Mouse (Mus musculus) olfactory bulb, adult 2 months (tissue): ENCODE results near the gene Cpm. TPM values are rescaled to one million over a fixed set of nuclear protein-coding genes. Genes with fewer than 3 reads are reported as not detected.

Experiments
- H3K27ac ChIP-seq: fragments of 200-500 bp; 2 replicates; pipeline ENCODE4 v1.5.1; 2012; ENCODE audit warnings: low read depth, low read length; ENCODE audit not compliant: insufficient read depth
- H3K4me1 ChIP-seq: fragments of 200-500 bp; 2 replicates; pipeline ENCODE4 v1.6.1; 2012; ENCODE audit warnings: low read length; ENCODE audit not compliant: control insufficient read depth, insufficient read depth
- H3K4me3 ChIP-seq: fragments of 200-500 bp; 2 replicates; pipeline ENCODE4 v1.5.1; 2012; ENCODE audit warnings: mild to moderate bottlenecking, low read depth, low read length, moderate library complexity; ENCODE audit not compliant: insufficient read depth
- CTCF ChIP-seq: fragments of 200-500 bp; IDR thresholded peaks from 2 replicates; pipeline ENCODE4 v1.5.1; 2012; ENCODE audit warnings: low read depth, mild to moderate bottlenecking, low read length, moderate library complexity; ENCODE audit not compliant: insufficient read depth
- POLR2A ChIP-seq: fragments of 200-500 bp; IDR thresholded peaks from 2 replicates; pipeline ENCODE4 v1.6.1; 2012; ENCODE audit warnings: mild to moderate bottlenecking, low read depth, low read length, moderate library complexity; ENCODE audit not compliant: insufficient read depth
- WGBS: fragments of 180-500 bp; shearing (Covaris S2); methylation state at CpG from one replicate; pipeline ENCODE4 v1.1.7; 2018; 5-methylcytosine and 5-hydroxymethylcytosine counted together
- polyA plus RNA-seq: library from polyadenylated mRNA; stranded (reverse); fragments of >200 nt; gene quantifications from 2 replicates; pipeline ENCODE4 v1.2.4, GENCODE M21; 2012; ENCODE audit warnings: low replicate concordance; ENCODE audit not compliant: missing spikeins, insufficient read depth, insufficient read length

The Cpm gene
- polyA plus RNA-seq, 1 experiment: not detected

- WGBS: 97% methylated on average over 28 of the region's 28 CpGs
Measured at GRCm38 (mm10) chr10:117667663-117668507, 38.6 kb downstream of the Cpm start.

GRCm38 (mm10) chr10:117668546-117669300, 39.4 kb downstream of the Cpm start:
- TF ChIP-seq POLR2A (no peak), CTCF (no peak)
- 94% methylated on average over 10 of the region's 10 CpGs for WGBS
- H3K4me3 ChIP-seq: no peak overlapping the region
- no peak overlapping the region for H3K27ac ChIP-seq
- H3K4me1 ChIP-seq: 0 out of 2 replicates have a peak, but pooled peaks cover 3% of the 10 kb centered on the region

More at GRCm38 (mm10) chr10:117667663-117668507, 38.6 kb downstream of the Cpm start:
- Histone ChIP-seq H3K4me1 (0 out of 2 replicates have a peak, but pooled peaks cover 3% of the 10 kb centered on the region), H3K4me3 (no peak overlapping the region), H3K27ac (no peak overlapping the region)
- TF ChIP-seq CTCF: no peak
- TF ChIP-seq POLR2A: no peak

GRCm38 (mm10) chr10:117669449-117670090, 40.3 kb downstream of the Cpm start:
- no peak overlapping the region for H3K27ac ChIP-seq
- 67% methylated on average over 10 of the region's 10 CpGs for WGBS
- no peak overlapping the region for H3K4me3 ChIP-seq
- TF ChIP-seq CTCF: no peak
- TF ChIP-seq POLR2A: no peak
- 0 out of 2 replicates have a peak, but pooled peaks cover 3% of the 10 kb centered on the region for H3K4me1 ChIP-seq

- 0 out of 2 replicates have a peak, but pooled peaks cover 4% of the 10 kb centered on the region for H3K4me1 ChIP-seq
- 86% methylated on average over 3 of the region's 3 CpGs for WGBS
- no peak overlapping the region for H3K27ac ChIP-seq
- no peak for TF ChIP-seq POLR2A
- no peak for TF ChIP-seq CTCF
- no peak overlapping the region for H3K4me3 ChIP-seq
Measured at GRCm38 (mm10) chr10:117670092-117670491, 40.8 kb downstream of the Cpm start.

- WGBS: 92% methylated on average over 5 of the region's 5 CpGs
- Histone ChIP-seq H3K4me3 (no peak overlapping the region), H3K4me1 (0 out of 2 replicates have a peak, but pooled peaks cover 5% of the 10 kb centered on the region), H3K27ac (no peak overlapping the region)
- no peak for TF ChIP-seq CTCF
- no peak for TF ChIP-seq POLR2A
Measured at GRCm38 (mm10) chr10:117670791-117671190, 41.5 kb downstream of the Cpm start.

GRCm38 (mm10) chr10:117671266-117671665, 42.0 kb downstream of the Cpm start:
- no peak overlapping the region for H3K4me3 ChIP-seq
- WGBS: 91% methylated on average over 9 of the region's 9 CpGs

GRCm38 (mm10) chr10:117671930-117672666, 42.8 kb downstream of the Cpm start:
- Histone ChIP-seq H3K4me1 (0 out of 2 replicates have a peak, but pooled peaks cover 5% of the 10 kb centered on the region), H3K27ac (no peak overlapping the region), H3K4me3 (no peak overlapping the region)
- 93% methylated on average over 13 of the region's 13 CpGs for WGBS
- no peak for TF ChIP-seq POLR2A
- no peak for TF ChIP-seq CTCF

More at GRCm38 (mm10) chr10:117671266-117671665, 42.0 kb downstream of the Cpm start:
- Histone ChIP-seq H3K4me1 (0 out of 2 replicates have a peak, but pooled peaks cover 5% of the 10 kb centered on the region), H3K27ac (no peak overlapping the region)
- TF ChIP-seq CTCF (no peak), POLR2A (no peak)

GRCm38 (mm10) chr10:117672693-117673092, 43.4 kb downstream of the Cpm start:
- Histone ChIP-seq H3K27ac (no peak overlapping the region), H3K4me3 (no peak overlapping the region), H3K4me1 (0 out of 2 replicates have a peak, but pooled peaks cover 5% of the 10 kb centered on the region)
- TF ChIP-seq POLR2A (no peak), CTCF (no peak)
- 54% methylated on average over 7 of the region's 7 CpGs for whole genome bisulfite sequencing
